Mouse (Mus musculus) left cerebral cortex, adult 9 months (tissue): ENCODE data around the gene Hbb-bs.
"Not testable (repeated sequence)": the region's sequence is repeated elsewhere in the genome, so short reads cannot be mapped to it uniquely, and the experiment has no call there.

Experiments
- DNase-seq, 2 experiments: peaks; one replicate each; pipeline ENCODE4 v3.0.0; 2022; ENCODE audit warnings: low spot score in 2 of 2

Gene Hbb-bs

GRCm38 (mm10) chr7:103827808-103828207 is at the start of gene Hbb-bs:
Hbb-bs (minus strand) TSS chr7:103828096.
- no peak for DNase-seq

GRCm38 (mm10) chr7:103877093-103877492 is 49.2 kb upstream of the Hbb-bs start:
- DNase-seq: no peak

- DNase-seq: no peak
Measured at GRCm38 (mm10) chr7:103874451-103874850, 46.6 kb upstream of the Hbb-bs start.

DNA sequence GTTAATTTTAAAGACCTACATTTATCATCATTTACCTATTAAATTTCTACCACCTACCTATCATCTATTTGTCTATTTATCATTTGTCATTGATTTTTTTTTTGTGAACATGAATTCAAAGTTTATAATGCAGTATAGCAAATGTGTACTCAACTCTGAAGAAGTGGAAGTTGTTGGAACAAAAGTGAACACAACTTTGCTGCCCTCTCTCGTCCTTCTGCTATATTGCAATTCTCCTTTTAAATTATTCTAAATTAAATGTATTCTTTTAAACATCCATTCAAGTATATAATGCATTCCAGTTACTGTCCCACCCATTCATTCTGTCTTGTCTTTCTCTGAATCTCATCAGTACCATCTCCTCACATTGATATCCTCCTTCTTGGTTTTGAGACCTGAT is 45.2 kb upstream of the Hbb-bs start:
- peak in 1 of 2 experiments; percentile 3 for DNase-seq

DNA sequence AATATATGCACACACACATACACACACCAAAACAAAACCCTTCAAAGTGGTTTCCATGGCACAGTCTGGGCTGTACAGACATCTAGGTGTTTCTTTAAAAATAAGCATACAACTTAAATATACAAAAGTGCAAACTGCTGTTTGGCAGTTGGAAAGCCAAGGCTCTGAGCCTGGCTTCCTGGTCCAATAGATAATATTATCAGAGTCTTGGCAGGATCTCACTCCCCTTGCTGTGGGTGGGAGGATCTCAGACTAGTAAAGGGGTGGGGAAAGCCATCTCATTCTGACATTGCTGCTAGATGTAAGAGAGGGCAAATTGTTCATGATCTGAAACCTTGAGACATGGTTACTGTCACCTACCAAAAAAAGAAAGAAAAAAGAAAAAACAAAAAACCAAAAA is 42.8 kb upstream of the Hbb-bs start:
- no peak for DNase-seq

DNA sequence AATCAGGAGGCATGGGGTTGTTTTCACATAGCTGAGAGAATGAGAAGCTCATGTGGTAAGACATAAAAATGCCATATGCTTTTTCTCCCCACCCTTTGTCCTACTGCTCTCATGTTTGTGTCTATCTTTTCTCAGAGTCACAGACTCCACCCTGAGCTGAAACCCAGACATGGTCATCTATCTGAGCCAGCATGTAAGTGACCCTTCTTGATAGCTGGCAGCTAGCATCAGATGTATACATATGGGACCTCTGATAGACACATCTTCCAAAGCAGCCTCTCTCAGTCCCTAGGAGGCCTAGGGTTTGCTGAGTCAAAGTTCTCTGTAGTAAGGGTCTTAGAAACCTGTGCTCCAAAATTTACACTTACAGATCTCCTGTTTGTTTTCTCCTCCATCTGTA is 37.8 kb upstream of the Hbb-bs start:
- DNase-seq: no peak

GRCm38 (mm10) chr7:103861531-103861930 is 33.6 kb upstream of the Hbb-bs start:
- no peak for DNase-seq

DNA sequence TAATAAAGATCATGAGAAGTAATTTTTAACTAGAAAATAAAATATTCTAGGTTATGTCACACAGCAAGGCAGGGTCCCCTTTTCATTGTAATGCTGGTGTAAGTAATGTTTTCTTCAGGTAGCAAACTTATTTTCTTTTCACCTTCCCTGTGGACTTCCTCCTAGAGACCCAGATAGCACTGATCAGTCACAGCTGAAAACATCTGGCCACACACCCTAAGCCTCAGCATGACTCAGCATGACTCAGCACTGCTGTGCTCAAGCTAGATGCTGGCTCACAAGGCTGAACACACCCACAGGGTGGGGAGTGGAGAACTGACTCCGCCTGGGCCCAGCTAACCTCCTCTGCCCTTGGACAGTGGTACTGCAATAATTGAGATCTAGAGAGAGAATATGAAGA is 33.0 kb upstream of the Hbb-bs start:
- DNase-seq: no peak

GRCm38 (mm10) chr7:103859076-103859475 is 31.2 kb upstream of the Hbb-bs start:
- DNase-seq: no peak

DNA sequence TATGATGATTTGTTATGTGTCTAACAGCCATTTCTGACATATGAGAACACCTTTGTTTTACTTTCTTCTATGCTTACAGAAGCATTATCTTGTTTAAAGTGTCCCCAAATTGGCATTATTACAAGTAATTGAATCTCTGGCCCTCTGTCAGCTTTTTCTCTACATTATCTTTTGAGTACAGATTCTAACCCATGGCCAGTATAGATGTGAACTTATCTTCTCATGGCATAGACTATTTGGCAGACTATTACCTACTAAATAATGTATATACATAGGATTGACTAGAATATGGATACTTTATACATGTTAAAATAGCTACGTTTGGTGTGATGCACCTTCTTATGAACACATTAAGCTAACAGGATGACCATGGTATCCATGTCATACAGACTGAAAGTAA is 26.8 kb upstream of the Hbb-bs start:
- DNase-seq: no peak

- DNase-seq: no peak
Measured at GRCm38 (mm10) chr7:103853090-103853489, 25.2 kb upstream of the Hbb-bs start, which contains the start of gene Hbb-y. Hbb-y (minus strand) TSS chr7:103853216.

- no peak for DNase-seq
Measured at GRCm38 (mm10) chr7:103844525-103845325, 16.8 kb upstream of the Hbb-bs start.

DNA sequence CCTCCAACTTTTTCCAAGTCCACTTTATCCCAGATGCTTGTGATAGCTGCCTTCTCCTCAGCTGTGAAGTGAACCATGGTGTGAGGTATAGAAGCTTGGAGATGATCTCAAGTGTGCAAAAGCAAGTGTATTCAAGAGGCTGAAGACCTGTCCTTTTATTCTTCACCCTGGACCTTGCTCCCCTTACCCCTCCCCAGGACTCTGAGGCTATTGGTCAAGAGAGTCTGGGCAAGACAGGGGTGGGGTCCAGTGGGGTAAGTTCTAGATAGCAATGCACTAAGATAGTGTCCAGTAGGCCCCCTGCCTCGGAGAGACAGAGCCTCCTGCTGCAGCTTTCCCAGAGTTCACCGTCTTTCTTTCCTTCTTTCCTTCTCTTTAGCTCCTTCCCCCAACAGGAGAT is 15.1 kb upstream of the Hbb-bs start, which contains the start of gene Hbb-bh1:
TSS of gene Hbb-bh1 (minus strand) at position 131 of the 400 bp plus-strand sequence.
- no peak for DNase-seq

DNA sequence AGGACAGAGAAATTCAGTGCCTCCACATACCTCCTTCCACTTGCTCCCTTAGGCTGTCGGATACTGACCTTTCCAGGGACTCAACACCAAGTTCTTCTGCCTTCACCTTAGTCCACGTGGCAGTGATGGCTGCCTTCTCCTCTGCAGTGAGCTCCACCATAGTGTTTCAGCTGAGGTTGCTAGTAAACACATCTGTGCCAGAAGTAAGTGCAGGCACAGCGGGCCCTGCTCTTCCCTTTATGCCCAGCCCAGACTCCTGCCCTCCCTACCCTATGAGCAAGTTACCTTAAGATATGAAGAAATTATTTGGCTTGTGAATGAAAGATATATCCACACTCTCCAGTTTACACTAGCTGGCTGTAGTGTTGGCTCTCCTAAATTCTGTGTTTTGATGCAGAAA is 12.4 kb upstream of the Hbb-bs start, which contains the start of gene Hbb-bh2:
TSS of gene Hbb-bh2 (minus strand) at position 253 of the 400 bp plus-strand sequence.
- DNase-seq: no peak

DNA sequence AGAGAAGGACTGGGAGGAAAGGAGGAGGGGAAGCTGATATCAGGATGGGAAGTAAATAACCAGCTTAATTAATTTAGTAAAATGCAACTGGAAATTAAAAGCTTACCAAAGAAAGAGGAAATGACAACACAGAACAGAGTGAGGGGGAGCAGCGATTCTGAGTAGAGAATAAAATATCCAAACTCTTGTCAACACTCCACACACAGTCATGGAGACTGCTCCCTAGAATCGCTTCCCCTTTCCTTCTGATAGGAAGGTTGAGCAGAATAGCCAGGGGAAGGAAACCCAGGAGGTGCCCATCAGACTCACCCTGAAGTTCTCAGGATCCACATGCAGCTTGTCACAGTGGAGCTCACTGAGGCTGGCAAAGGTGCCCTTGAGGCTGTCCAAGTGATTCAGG is 757 bp downstream of the Hbb-bs start:
- DNase-seq: not testable (repeated sequence)

- DNase-seq: no peak
Measured at GRCm38 (mm10) chr7:103826255-103826887, 1.5 kb downstream of the Hbb-bs start.

DNA sequence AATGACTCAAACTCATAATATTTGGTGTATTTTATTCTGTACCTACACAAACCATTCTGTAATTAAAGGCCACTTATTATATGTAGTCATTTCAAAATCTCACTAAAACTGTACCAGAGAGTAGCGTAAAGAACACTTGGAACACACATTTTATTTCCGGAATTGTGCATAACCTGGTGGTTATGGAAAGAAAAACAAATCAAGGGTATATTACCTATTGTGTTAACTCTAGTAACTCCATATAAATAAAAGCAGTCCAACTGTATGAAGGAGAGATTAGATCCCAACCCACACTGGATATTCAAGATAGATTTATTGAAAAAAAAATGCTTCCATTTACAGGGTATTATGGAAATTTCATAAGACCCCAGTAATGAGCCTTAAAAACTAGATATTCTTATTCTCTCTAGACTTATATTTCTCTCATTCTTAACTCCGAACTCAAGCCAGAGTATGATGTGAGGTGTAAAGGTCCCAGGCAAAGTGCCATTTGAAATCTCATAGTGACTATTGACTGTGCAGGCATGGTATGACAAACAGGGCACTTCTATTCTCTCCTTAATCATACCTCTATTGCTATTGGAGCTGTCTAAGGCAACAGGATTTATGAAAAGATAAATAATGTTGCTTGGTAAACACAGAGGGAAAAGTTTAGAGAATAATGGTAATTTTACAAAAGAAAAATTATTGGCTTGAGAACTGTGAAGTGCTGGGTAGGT is 2.2 kb downstream of the Hbb-bs start:
- DNase-seq: no peak

- DNase-seq: no peak
Measured at GRCm38 (mm10) chr7:103824597-103824996, 3.3 kb downstream of the Hbb-bs start.

- not testable (repeated sequence) for DNase-seq
Measured at GRCm38 (mm10) chr7:103815085-103815484, 12.8 kb downstream of the Hbb-bs start.

DNA sequence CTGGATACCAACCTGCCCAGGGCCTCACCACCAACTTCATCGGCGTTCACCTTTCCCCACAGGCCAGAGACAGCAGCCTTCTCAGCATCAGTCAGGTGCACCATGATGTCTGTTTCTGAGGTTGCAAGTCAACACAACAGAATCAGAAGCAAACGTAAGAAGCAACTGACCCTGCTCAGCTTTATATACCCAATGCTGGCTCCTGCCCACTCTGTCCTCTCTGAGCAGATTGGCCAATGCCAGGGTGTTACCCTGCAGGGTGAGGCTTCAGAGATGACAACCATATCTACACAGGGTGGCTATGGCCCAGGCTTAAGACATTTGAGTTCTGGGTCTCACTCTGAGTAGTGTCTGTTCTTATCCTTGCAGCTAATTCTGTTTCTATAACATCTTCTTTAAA is 14.1 kb downstream of the Hbb-bs start, which contains the start of gene Hbb-bt:
TSS of gene Hbb-bt (minus strand) at position 231 of the 400 bp plus-strand sequence.
- DNase-seq: no peak

- DNase-seq: not testable (repeated sequence)
Measured at GRCm38 (mm10) chr7:103813152-103813551, 14.7 kb downstream of the Hbb-bs start.

- DNase-seq: no peak
Measured at GRCm38 (mm10) chr7:103812174-103812573, 15.7 kb downstream of the Hbb-bs start.
